Comparison of ENCODE assay signal across 22 mouse cellular contexts in the genomic region with DNA sequence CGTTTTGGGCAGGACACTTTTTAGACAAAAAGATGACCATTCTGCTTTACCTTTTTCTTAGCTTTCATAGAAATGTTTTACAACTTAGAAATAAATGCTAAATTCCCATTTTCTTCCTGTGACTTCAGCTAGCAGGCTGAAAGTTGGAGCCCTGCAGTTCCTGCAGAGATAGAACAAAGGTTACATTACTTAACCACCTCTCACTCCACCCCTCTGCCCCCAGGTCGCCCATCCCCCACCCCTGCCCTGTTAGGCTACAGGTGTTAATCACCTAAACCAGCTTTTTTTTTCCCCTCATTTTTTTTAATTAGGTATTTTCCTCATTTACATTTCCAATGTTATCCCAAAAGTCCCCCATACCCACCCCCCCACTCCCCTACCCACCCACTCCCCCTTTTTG.
DNase-seq lines count a peak whose midpoint lies in the region; ATAC-seq and TF ChIP-seq lines count a peak whose summit lies in the region.
"Had no signal": no experiment of that assay in that cellular context is flagged by ENCODE, and none has a peak within 500 bp of the region (broad histone marks: within the 10 kb centered on the region; RNA-seq: fewer than 3 reads in every experiment).

No protein-coding gene starts in this region.

- WGBS in kidney, adult 2 months: 54% methylated on average over 2 of the region's 2 CpGs
- WGBS in kidney, embryonic 16.5 days: 54% methylated on average over 2 of the region's 2 CpGs
- 60% methylated on average over 2 of the region's 2 CpGs for WGBS in intestine, embryonic 15.5 days
- 29% methylated on average over 2 of the region's 2 CpGs for WGBS in intestine, postnatal 0 days
- WGBS in heart, embryonic 12.5 days: 60% methylated on average over 2 of the region's 2 CpGs

- no peaks in the 10 kb centered on the region for H3K27me3 ChIP-seq in kidney, adult 2 months (replicated peaks; ENCODE audit: control insufficient read depth, insufficient read depth, low read length)
- H3K27me3 ChIP-seq in kidney, embryonic 16.5 days (ENCODE audit: insufficient read depth, low read length): no peaks in the 10 kb centered on the region
- H3K27me3 ChIP-seq in intestine, embryonic 15.5 days (replicated peaks): no peaks in the 10 kb centered on the region
- H3K27me3 ChIP-seq in intestine, postnatal 0 days (replicated peaks; ENCODE audit: control insufficient read depth, insufficient read depth, low read length): no peaks in the 10 kb centered on the region
- no peaks in the 10 kb centered on the region for H3K27me3 ChIP-seq in heart, embryonic 12.5 days (replicated peaks)
- H3K27me3 ChIP-seq: CH12.LX; embryonic facial prominence, embryonic 15.5 days; heart, embryonic 13.5 days had no signal

- no peak for TF ChIP-seq CTCF in kidney, adult 2 months (conservative IDR thresholded peaks at IDR 0.05; ENCODE audit: insufficient read depth, insufficient read length, low read depth, low read length)
- TF ChIP-seq CTCF in intestine, postnatal 0 days (IDR thresholded peaks at IDR 0.05; ENCODE audit: low read depth): no peak

- peak; percentile 69 for DNase-seq in kidney, adult 2 months
- peak; percentile 14 for DNase-seq in kidney, postnatal 14 days
- no peak for DNase-seq in urinary bladder, postnatal 36 days (ENCODE audit: low spot score in 2 of 2)
- DNase-seq in MN1 (ENCODE audit: low spot score): no peak
- DNase-seq: adrenal gland, adult 2 months; adrenal gland, postnatal 25 days; cerebellum, adult 18-20 months; cerebellum, postnatal 14 days; embryo, embryonic 11 days; gastrocnemius, adult 2 months; gastrocnemius, postnatal 25 days; heart, postnatal 36 days had no signal

- peak overlapping the region; percentile 38; the same call in 1 of the 2 replicates for H3K27ac ChIP-seq in kidney, adult 2 months (ENCODE audit: insufficient read depth, low read depth, low read length)
- H3K27ac ChIP-seq in kidney, embryonic 16.5 days (ENCODE audit: low read length): no peak overlapping the region
- H3K27ac ChIP-seq in intestine, embryonic 15.5 days: no peak overlapping the region
- H3K27ac ChIP-seq in intestine, postnatal 0 days (ENCODE audit: low read depth, low read length): no peak overlapping the region
- H3K27ac ChIP-seq in heart, embryonic 12.5 days (ENCODE audit: poor library complexity, severe bottlenecking): no peak overlapping the region
- H3K27ac ChIP-seq: embryonic facial prominence, embryonic 15.5 days; forebrain, embryonic 10.5 days; gastrocnemius, adult 2 months; heart, embryonic 13.5 days had no signal

- ATAC-seq in kidney, embryonic 16.5 days (ENCODE audit: low FRiP score, low TSS enrichment): no peak
- peak; percentile 93 for ATAC-seq in intestine, embryonic 15.5 days
- ATAC-seq in intestine, postnatal 0 days: peak; percentile 70
- no peak for ATAC-seq in heart, embryonic 12.5 days (ENCODE audit: insufficient number of reproducible peaks, low FRiP score)
- ATAC-seq: forebrain, embryonic 14.5 days had no signal

- H3K4me1 ChIP-seq in kidney, adult 2 months (ENCODE audit: control insufficient read depth, insufficient read depth, low read length): no peaks in the 10 kb centered on the region
- H3K4me1 ChIP-seq in kidney, embryonic 16.5 days (ENCODE audit: insufficient read depth, low read length): no peaks in the 10 kb centered on the region
- no peaks in the 10 kb centered on the region for H3K4me1 ChIP-seq in intestine, embryonic 15.5 days (replicated peaks)
- no peaks in the 10 kb centered on the region for H3K4me1 ChIP-seq in intestine, postnatal 0 days (replicated peaks; ENCODE audit: control insufficient read depth, insufficient read depth, low read length)
- no peaks in the 10 kb centered on the region for H3K4me1 ChIP-seq in heart, embryonic 12.5 days (replicated peaks)
- H3K4me1 ChIP-seq: embryonic facial prominence, embryonic 15.5 days; forebrain, embryonic 10.5 days; heart, embryonic 13.5 days had no signal

- H3K4me2 ChIP-seq in kidney, embryonic 16.5 days (replicated peaks; ENCODE audit: low read depth, low read length): no peak overlapping the region
- no peak overlapping the region for H3K4me2 ChIP-seq in intestine, embryonic 15.5 days (replicated peaks)
- H3K4me2 ChIP-seq in intestine, postnatal 0 days (replicated peaks; ENCODE audit: low read depth): peak overlapping the region; percentile 14; the same call in 1 of the 2 replicates
- H3K4me2 ChIP-seq in heart, embryonic 12.5 days: no peak overlapping the region
- H3K4me2 ChIP-seq: embryonic facial prominence, embryonic 15.5 days; heart, embryonic 13.5 days had no signal

- no peak overlapping the region for H3K9ac ChIP-seq in kidney, embryonic 16.5 days (replicated peaks; ENCODE audit: low read length)
- no peak overlapping the region for H3K9ac ChIP-seq in intestine, embryonic 15.5 days
- H3K9ac ChIP-seq in intestine, postnatal 0 days (ENCODE audit: low read depth, low read length): no peak overlapping the region
- no peak overlapping the region for H3K9ac ChIP-seq in heart, embryonic 12.5 days
- H3K9ac ChIP-seq: embryonic facial prominence, embryonic 15.5 days; heart, embryonic 13.5 days had no signal

- no peaks in the 10 kb centered on the region for H3K9me3 ChIP-seq in kidney, embryonic 16.5 days (ENCODE audit: low read length)
- H3K9me3 ChIP-seq in intestine, embryonic 15.5 days: no peaks in the 10 kb centered on the region
- no peaks in the 10 kb centered on the region for H3K9me3 ChIP-seq in intestine, postnatal 0 days (ENCODE audit: control insufficient read depth)
- no peaks in the 10 kb centered on the region for H3K9me3 ChIP-seq in heart, embryonic 12.5 days (replicated peaks)
- H3K9me3 ChIP-seq: embryonic facial prominence, embryonic 15.5 days; forebrain, embryonic 10.5 days; heart, embryonic 13.5 days had no signal

- H3K36me3 ChIP-seq in kidney, adult 2 months (ENCODE audit: control insufficient read depth, insufficient read depth, low read length): no peaks in the 10 kb centered on the region
- no peaks in the 10 kb centered on the region for H3K36me3 ChIP-seq in kidney, embryonic 16.5 days (ENCODE audit: insufficient read depth, low read length)
- H3K36me3 ChIP-seq in intestine, embryonic 15.5 days: no peaks in the 10 kb centered on the region
- H3K36me3 ChIP-seq in intestine, postnatal 0 days (ENCODE audit: control insufficient read depth, insufficient read depth): no peaks in the 10 kb centered on the region
- H3K36me3 ChIP-seq in heart, embryonic 12.5 days: no peaks in the 10 kb centered on the region
- H3K36me3 ChIP-seq: embryonic facial prominence, embryonic 15.5 days; forebrain, embryonic 10.5 days; heart, embryonic 13.5 days had no signal

- no peak overlapping the region for H3K4me3 ChIP-seq in kidney, adult 2 months (ENCODE audit: insufficient read depth, low read depth, low read length)
- H3K4me3 ChIP-seq in kidney, embryonic 16.5 days (ENCODE audit: low read length): no peak overlapping the region
- H3K4me3 ChIP-seq in intestine, embryonic 15.5 days (replicated peaks): no peak overlapping the region
- H3K4me3 ChIP-seq in intestine, postnatal 0 days (ENCODE audit: low read depth, low read length): no peak overlapping the region
- no peak overlapping the region for H3K4me3 ChIP-seq in heart, embryonic 12.5 days
- H3K4me3 ChIP-seq: embryonic facial prominence, embryonic 15.5 days; erythroblast, embryonic 14.5 days; forebrain, embryonic 10.5 days; gastrocnemius, adult 2 months; heart, embryonic 13.5 days had no signal

- no peak for TF ChIP-seq POLR2A in kidney, adult 2 months (IDR thresholded peaks at IDR 0.05; ENCODE audit: low read depth, low read length)

Comparison
In these comparisons a context has a peak if more than half of its experiments do, and no peak if none do; other contexts are left out.
1. DNase-seq: peak in kidney, adult 2 months (single experiment) and kidney, postnatal 14 days (single experiment); none in urinary bladder, postnatal 36 days (0 of 2) and MN1 (single experiment).
2. ATAC-seq: peak in intestine, embryonic 15.5 days (single experiment) and intestine, postnatal 0 days (single experiment); none in kidney, embryonic 16.5 days (single experiment) and heart, embryonic 12.5 days (single experiment).